Mouse (Mus musculus): ENCODE data around the gene D630039A03Rik.

The D630039A03Rik gene

GRCm38 (mm10) chr4:57927464-57928205 is 11.5 kb upstream of the D630039A03Rik start:
- peak; percentile 81 for DNase-seq (ENCODE audit: low read depth, low spot score)

- peak; percentile 55 for DNase-seq (ENCODE audit: low read depth, low spot score)
Measured at GRCm38 (mm10) chr4:57924556-57925071, 8.5 kb upstream of the D630039A03Rik start.

GRCm38 (mm10) chr4:57922171-57922570 is 6.1 kb upstream of the D630039A03Rik start:
- no peak for DNase-seq (ENCODE audit: low read depth, low spot score)

- DNase-seq (ENCODE audit: low read depth, low spot score), result peak; percentile 93
Measured at GRCm38 (mm10) chr4:57920522-57920921, 4.4 kb upstream of the D630039A03Rik start.

GRCm38 (mm10) chr4:57919494-57920423 is 3.7 kb upstream of the D630039A03Rik start:
- peak; percentile 98 for DNase-seq (ENCODE audit: low read depth, low spot score)

GRCm38 (mm10) chr4:57916711-57917110 is 614 bp upstream of the D630039A03Rik start:
- no peak for DNase-seq (ENCODE audit: low read depth, low spot score)

GRCm38 (mm10) chr4:57915216-57915965 is 706 bp downstream of the D630039A03Rik start:
- DNase-seq (ENCODE audit: low read depth, low spot score), result no peak

- peak; percentile 51 for DNase-seq (ENCODE audit: low read depth, low spot score)
Measured at GRCm38 (mm10) chr4:57914193-57915190, 1.6 kb downstream of the D630039A03Rik start.

GRCm38 (mm10) chr4:57913021-57913420 is 3.1 kb downstream of the D630039A03Rik start:
- DNase-seq (ENCODE audit: low read depth, low spot score), result no peak

GRCm38 (mm10) chr4:57908860-57909259 is 7.2 kb downstream of the D630039A03Rik start:
- no peak for DNase-seq (ENCODE audit: low read depth, low spot score)

GRCm38 (mm10) chr4:57906708-57907107 is 9.4 kb downstream of the D630039A03Rik start:
- no peak for DNase-seq (ENCODE audit: low read depth, low spot score)

- peak; percentile 86 for DNase-seq (ENCODE audit: low read depth, low spot score)
Measured at GRCm38 (mm10) chr4:57904638-57905037, 11.5 kb downstream of the D630039A03Rik start.

- peak; percentile 67 for DNase-seq (ENCODE audit: low read depth, low spot score)
Measured at GRCm38 (mm10) chr4:57904211-57904610, 11.9 kb downstream of the D630039A03Rik start.

GRCm38 (mm10) chr4:57902619-57903018 is 13.5 kb downstream of the D630039A03Rik start:
- peak; percentile 48 for DNase-seq (ENCODE audit: low read depth, low spot score)

GRCm38 (mm10) chr4:57901210-57901609 is 14.9 kb downstream of the D630039A03Rik start:
- DNase-seq (ENCODE audit: low read depth, low spot score), result peak; percentile 65

GRCm38 (mm10) chr4:57896631-57897030 is 19.5 kb downstream of the D630039A03Rik start:
- no peak for DNase-seq (ENCODE audit: low read depth, low spot score)

- no peak for DNase-seq (ENCODE audit: low read depth, low spot score)
Measured at GRCm38 (mm10) chr4:57895902-57896301, 20.2 kb downstream of the D630039A03Rik start.

GRCm38 (mm10) chr4:57895140-57895539 is 21.0 kb downstream of the D630039A03Rik start:
- no peak for DNase-seq (ENCODE audit: low read depth, low spot score)

GRCm38 (mm10) chr4:57892001-57892586 is 24.0 kb downstream of the D630039A03Rik start:
- no peak for DNase-seq (ENCODE audit: low read depth, low spot score)

GRCm38 (mm10) chr4:57889773-57890172 is 26.3 kb downstream of the D630039A03Rik start:
- DNase-seq (ENCODE audit: low read depth, low spot score), result no peak

All from R1 (cell line).